Mouse (Mus musculus) cerebellum, postnatal 4 days (tissue): ENCODE results near the gene Zfyve16.
A peak's percentile ranks its signal among the peaks of the same experiment; 100 is the strongest.

Experiments used
- DNase-seq, 2 experiments: peaks; one replicate each; pipeline ENCODE4 v3.0.0; 2022; ENCODE audit warnings: low spot score in 2 of 2, mixed read lengths in 1 of 2

Zfyve16 gene

DNA sequence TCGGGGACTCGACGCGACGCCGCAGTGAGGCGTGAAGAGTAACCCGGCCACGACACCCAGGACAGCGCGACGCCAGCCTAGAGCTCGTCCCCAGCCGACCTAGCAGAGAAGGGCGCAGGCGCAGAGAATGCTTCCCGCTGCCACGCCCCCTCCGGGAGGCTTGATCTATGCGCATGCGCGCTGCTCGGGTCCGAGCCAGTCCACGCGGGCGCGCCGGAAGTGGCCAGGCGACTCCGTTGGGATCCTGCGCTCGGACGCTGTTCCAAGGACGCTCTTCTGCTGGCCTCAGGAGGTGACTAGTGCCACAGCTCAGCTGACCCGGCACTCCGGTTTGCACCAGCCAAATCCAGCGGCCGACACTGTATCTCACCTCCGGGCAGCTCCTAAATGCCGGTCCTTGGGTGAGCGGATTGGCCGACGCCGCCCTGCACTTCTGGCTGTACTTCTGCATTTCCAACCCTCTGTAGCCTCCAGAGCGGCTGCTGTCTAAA, at the start of gene Zfyve16:
Zfyve16 (minus strand) TSS at position 148 of the 491 bp plus-strand sequence.
- DNase-seq: peak; percentile 96 to 98

DNA sequence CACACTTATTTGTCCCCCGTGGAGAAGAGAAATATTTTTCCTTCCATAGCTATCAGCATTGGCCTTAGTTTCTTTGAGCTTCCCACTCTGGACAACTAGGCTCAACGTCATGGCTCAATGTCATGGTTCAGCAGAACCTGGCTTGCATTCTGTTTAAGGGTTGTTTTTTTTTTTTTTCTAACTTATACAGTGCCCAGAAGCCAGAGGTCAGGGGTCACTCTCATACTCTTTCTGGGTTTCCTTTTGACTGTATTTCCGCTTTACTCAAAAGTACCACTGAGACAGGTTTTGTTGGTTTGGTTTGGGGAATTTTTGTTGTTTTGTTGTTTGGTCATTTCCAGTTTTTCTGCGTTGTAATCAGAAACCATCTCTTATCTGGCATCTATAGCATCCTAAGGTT, 47.5 kb upstream of the Zfyve16 start:
- no peak for DNase-seq

DNA sequence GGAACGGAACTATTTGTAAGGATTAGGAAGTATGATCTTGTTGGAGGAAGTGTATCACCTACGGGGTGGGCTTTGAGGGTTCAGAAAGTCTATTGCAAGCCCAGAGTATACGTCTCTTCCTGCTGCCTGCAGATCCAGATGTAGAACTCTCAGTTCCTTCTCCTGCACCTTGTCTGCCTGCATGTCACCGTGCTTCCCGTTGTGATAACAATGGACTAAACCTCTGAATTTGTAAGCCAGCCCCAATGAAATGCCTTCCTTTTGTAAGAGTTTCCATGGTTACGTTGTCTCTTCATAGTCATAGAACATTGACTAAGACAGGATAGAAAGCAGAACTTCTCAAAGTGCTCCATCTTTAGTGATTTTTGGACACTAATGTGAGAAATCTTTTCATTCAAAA, 46.0 kb upstream of the Zfyve16 start:
- DNase-seq: no peak

DNA sequence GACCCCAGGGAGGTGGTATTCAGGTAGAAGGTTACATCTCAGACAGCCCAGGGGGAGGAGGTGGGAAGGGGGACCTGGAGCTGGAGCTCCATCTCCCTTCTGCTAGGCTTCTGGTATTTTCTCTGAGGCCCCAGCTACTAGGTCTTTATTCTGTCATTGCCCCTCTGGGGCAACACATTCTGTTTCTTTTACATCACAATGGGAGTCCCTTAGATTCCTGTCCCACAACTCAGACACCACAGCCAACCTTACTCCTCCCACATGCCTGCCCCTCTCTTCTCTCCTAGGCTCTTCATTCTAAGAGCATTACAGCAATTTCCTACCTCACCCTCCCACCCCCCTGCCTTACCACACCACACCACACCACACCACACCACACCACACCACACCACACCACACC, 45.4 kb upstream of the Zfyve16 start, which contains the start of gene Spz1:
Spz1 (minus strand) TSS at position 101 of the 400 bp plus-strand sequence.
- DNase-seq: no peak

DNA sequence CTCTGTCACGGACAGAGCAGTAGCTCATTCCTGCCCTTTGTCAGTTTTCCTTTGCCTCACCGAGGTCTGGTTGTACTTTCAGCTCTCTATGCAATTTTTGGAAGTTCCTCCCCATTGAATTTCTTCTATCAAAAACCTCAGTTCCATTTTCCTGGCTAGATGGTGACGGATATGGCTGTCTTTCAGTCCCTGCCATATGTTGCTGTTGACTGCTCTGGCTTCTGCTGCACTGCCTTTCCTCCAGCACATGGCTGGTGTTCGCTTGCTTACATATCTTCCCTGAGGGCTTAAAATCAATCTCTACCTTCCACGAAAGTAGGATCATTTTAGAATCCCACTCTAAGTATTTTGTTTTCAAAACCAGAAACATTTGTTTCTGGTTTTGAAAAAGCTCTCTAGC, 28.8 kb upstream of the Zfyve16 start:
- no peak for DNase-seq

DNA sequence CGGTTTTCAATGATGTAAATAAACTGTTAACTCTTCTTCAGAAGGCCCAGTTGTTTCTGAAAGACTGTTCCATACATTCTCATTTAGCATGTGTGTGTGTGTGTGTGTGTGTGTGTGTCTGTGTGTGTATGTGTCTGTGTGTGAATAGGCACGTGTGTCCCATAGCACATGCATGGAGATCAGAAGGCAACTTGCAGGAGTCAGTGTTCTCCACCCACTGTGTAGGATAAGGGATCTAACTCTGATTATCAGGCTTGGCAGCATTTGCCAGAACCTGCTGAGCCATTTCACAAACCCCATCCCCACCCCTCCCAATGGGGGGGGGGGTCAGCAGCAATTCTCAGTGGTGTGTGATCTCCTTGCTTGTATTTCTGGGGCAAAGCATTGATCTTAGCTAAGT, 26.6 kb upstream of the Zfyve16 start:
- DNase-seq: no peak

DNA sequence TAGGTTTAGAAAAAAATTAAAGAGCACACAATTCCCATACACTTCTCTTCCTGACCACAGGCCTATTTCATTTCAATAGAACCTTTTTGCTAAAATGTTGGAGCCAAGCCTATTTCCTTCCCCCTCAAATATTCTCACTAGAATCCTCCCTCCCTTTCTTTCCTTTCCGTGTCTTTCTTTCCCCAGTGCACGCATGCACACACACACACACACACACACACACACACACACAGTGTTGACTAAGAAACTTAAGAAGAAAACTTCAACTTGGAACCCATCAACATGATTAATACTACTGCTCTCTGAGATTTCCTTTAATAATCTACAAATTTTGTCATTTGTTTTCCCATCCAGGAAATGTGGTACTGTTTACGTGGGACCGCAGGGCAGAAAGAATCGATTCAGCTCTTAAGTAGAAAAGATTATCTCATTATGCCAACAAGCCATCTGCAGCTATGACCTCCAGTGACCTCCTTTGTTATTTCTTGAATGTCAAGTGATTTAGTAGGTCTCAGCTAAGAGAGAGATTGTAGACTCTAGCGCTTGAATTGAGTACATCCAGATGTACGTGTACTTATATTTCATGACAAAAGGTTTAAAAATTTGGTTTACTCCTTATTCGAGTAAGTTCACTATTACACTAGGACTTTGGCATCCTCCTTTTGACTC, 25.9 kb upstream of the Zfyve16 start:
- no peak for DNase-seq

DNA sequence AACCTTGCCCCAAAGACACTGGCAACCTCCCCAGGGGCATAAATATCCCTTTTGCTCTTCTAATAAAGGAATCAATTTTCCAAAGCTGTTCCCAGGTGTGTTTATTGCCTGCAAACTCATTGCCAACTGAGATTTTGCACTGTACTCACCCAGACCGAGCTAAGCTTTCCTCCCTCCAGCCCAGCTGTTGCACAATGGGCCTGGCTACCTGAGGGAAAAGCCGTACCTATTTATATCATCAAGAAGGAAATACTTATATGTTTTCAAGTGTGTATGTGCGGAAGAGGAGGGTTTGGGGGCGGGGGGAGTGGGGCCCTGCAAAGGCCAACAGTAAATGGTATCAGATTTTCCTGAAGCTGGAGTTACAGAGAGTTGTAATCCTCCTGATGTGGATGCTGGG, 16.4 kb upstream of the Zfyve16 start:
- no peak for DNase-seq

DNA sequence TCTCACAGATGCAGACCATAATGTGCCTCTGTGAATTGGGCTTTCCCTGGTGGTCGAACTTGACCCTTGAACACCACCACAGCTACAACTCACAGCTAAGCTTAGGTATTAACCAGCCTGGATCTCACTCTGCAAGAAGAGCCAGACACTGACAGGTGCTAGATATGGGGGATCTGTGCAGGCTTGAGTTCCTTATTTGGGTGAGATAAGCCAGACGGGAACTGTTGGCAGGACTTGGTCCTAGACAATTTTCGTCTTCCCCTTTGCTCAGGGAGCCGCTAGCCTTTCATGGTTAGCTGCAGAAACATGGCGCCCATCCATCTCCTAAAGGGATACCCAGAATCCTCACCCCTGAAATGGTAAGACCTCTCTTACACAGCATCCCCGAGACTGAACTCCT, 10.3 kb upstream of the Zfyve16 start:
- DNase-seq: no peak

DNA sequence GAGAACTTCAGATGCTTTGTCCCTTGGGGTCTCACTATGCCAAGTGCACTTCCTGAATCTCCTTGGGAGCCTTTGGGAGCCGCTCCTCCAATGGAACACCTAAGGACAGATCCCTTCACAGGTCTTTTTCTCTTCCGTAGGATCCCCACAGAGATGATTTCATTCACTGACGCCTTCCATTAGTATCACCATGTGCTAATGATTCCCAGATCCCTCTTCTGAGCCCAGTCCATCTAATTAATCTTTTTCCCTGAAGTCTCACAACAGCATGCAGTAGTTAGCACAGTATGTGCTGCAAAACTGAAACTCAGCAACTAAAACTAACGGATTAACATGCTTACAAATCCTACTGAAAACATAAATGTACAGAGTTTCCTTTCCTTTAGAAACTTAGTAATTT, 8.5 kb upstream of the Zfyve16 start:
- no peak for DNase-seq

DNA sequence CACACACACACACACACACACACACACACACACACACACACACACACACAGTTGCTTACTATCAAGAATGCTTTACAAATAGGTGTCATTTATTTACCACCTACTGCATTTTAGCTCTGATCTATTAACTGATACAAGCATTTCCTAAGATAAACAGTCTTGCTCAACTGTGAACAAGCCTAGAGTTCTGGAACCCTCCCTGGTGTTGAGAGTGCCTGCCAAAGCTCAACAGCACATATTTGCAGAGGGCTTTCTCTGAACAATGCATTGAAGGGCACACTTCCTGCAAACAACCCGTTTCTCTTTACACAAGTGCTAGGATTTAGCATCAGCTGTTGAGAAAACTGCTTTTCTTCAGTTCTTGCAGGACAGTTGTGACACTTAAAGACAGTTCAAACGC, 3.1 kb upstream of the Zfyve16 start:
- DNase-seq: no peak

DNA sequence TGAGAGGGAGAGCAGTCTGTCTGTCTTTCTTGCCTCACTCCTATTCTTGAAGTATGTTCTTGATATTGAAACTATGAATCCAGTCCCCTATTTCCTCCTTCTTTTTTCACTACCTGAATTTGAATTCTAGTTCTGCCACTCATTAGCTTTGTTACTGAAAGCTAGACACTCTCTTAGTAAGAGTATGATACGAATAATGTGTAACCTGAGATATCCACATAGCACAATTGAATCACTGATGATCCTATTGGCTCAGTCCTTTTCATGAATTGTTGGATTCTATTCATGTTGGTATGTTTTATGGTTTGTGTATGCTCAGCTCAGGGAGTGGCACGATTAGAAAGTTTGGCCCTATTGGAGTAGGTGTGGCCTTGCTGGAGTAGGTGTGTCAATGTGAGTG, 1.5 kb upstream of the Zfyve16 start:
- no peak for DNase-seq

DNA sequence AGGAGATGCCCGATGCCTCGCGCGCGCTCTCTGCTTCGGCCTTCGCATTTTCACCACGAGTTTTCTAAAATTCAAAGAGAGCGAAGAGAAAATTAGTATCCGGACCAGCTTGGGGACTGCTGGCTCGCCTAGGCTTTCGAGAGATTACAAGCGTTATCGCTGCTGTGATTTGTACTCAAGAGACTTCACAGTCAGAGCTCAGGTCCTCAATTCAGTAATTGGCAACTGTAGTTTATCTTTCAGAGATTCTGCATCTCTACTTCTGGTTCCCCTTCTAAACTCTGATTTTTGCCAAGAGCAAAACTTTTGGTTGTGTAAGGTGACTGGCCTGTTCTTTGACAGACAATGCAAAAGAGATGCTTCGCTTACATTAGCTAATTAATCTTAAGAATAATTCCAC, 569 bp upstream of the Zfyve16 start:
- no peak for DNase-seq

DNA sequence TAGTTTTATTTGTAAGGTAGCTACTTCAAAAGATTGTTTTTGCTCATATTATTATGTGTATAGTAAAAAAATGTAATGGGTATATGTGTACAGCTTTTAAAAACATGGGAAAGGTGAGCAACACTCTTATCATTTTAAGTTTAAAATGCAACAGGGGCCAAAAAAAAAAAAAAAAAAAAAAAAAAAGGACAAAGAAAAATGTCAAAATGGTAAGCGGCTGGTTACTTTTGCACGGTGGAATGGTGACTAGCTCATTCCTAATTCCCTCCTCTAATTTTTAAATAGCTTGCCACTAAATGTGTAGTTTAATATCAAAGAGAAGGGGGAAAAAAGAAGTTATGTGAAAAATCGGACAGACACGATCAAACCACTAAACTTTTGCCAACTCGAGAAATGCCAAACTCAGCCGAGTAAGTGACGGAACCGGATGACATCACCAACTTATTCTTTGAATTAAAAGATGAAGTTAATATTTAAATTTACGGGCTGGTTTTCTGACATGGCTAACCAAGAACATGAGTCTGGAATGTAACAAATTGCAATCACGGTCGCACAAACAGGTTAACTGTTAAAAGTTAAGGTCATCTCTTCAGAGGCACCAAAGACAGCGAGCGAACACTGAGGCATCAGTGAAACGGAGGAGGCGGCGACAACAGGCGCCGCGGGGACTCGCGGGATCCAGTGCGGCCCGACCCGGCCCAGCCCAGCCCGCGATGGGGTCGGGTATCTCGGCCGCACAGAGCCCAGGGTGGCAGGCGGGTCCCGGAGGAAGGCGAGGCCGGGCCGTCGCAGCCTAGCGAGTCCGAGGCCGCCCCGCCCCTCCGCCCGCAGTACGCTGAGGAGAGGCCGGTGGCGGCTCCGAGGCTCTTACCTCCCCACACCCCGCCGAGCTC, 594 bp downstream of the Zfyve16 start:
- peak in 1 of 2 experiments; percentile 21 for DNase-seq

DNA sequence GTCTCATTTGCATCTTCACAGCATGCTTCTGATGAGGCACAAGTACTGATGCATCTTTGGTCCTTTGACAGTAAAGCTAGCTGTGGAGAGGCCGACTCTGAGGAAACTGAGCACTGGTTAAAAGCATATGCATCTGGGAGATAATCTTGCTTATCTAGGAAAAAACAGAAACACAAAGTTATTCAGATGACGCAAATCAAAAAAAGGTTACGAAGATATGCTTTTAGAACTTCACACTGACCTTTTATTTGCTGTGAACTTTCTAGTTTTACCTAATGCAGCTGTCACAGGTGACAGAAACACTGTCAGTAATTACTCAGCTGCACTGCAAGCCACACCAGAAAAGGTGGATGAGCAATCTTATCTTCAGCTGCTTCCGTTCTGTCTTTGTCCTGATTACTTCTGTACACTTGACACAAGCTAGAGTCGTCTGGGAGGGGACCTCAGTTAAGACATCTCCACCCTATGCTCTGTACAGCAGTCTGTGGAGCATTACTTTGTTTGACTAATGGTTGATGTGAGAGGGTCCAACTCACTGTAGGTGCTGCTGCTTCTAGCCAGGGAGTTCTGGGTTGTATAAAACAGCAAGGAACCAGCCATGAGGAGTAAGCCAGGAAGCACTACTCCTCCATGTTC, 7.4 kb downstream of the Zfyve16 start:
- DNase-seq: no peak

DNA sequence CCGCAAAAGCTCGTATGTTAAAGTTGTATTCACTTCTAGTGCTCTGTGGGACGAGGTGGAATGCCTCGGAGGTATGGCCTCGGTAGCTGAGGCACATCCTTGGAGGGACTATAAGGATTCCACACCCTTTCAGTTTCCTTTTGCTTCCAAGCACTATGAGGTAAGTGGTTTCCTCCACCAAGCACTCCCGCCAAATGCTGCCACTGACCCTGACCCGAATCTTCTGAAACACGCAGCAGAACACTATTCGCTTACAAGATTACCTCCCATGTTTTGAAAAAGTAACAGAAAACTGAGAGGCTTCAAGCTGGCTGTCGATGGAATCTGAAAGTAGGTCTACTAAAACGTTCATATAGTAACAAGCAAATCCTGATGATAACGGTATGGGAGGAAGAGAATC, 25.8 kb downstream of the Zfyve16 start:
- DNase-seq: no peak

DNA sequence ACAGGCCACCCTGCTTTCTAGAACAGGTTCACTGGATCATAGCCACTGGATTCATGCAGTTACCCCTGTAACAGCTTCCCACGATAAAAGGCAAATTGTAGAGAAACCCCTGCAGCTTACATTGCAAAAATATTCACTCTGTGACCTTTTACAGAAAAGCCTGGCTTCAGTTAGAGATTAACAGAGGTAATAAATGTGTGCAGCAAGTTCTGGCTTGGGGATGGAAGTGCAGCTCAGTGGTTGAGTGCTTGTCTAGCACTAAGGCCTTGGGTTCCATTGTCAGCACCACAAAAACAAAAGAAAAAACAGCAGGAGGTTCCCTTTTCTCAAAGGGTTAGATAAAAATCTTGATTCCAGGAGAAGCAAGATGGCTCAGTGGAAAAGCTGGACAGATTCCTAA, 38.7 kb downstream of the Zfyve16 start:
- DNase-seq: no peak

DNA sequence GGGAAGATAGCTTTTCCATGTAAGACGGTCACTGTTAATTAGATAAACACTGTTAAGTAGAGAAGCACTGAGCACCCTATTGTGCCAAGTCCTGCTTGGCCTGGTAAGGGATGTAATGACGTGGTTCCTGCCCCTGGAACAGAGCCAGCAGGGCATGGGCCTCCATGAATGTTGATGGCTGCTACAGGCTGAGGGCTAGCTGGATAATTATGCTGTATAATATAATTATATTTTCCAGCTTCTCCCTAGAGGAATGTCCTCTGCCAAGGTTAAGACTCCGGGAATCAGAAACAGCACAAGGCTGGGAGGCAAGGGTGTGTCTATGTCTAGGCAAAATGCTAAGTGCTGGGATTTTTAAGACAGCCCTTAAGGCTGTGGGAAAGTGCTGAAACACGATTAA, 39.9 kb downstream of the Zfyve16 start:
- DNase-seq: no peak

DNA sequence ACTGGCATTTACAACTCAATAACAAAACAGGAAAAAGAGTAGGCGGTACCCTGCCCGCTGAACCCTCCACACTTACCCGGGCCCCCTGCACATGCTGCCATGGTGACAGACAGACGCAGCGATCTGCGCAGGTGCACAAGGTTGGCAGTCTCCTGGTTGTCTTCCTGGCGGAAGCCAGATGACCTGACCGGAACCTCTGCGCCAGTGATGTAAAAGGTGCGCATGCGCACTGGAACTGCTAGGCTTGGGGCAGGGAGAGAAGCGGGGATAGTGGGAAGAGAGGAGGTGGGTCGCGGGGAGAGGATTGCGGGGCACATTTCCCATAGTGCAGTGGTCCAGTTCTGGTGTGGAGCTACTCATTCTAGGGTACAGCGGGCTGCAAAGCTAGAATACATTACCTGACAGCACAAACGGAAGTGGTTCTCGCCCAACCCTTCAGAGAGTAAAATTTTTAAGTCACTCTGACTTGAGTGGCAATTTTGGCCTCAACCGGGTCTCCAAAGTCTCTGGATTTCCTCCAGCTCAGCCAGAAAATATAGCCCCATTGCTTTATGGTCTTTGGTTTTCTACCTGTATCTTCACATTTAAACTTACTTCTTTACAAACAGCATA, 46.7 kb downstream of the Zfyve16 start, which contains the start of gene Fam151b:
Fam151b (minus strand) TSS at position 164 of the 612 bp plus-strand sequence.
- DNase-seq: peak; percentile 74 to 86

DNA sequence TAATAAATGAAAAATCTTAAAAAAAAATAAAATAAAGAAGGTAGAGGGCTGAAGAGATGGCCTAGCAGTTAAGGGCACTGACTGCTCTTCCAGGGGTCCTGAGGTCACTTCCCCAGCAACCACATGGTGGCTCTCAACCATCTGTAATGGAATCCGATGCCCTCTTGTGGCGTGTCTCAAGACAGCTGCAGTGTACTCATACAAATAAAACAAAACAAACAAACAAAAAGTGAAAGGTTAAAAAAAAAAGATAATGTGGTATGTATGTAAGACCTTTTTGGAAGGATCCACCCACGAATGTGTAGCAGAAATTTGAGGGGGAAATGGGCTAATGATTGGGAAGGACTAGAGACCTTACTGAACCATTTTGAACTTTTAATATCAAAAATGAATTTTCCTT, 47.3 kb downstream of the Zfyve16 start:
- peak in 1 of 2 experiments; percentile 46 for DNase-seq

DNA sequence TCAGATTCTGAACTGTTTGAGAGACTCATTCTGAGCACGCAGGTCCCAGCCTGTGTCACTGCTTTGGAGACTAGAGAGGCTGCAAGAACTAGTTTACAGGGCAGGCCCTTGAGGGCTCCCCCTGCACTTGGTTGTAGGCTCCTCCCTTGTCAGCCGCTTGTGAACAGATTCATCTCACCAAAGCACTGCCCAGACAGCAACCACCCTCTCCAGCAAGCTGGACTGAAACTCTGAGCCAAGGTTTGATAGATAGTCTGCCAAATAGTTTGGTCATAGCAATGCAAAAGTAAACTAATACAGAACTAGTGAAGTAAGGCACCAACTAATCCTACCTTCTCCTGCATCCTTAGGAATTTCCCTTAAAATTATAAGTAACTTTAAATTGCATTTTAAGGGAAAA, 60.5 kb downstream of the Zfyve16 start:
- no peak for DNase-seq

DNA sequence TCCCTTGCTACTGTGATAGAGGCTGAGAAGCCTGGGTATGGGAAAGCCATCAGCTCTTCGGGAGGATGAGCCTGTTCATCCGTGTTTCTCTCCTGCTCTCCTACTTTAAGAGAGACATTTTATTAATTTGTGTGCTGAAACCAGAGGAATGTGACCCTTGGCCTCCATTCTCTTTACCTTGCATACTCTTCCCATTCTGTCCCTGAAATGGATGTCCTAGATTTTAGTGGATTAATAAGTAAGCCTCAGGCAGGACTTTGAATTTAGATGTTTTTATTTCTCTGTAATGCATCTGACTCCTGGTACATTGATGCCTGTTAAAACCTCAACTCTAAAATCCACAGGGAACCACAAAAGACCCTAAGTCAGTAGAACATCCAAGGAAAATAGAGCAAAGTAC, 61.3 kb downstream of the Zfyve16 start:
- no peak for DNase-seq
